14 mouse cellular contexts compared by ENCODE assay signal in genomic region chr7:65060163-65060799, GRCm38 (mm10).
DNase-seq lines count a peak whose midpoint lies in the region; ATAC-seq and TF ChIP-seq lines count a peak whose summit lies in the region.
"Had no signal": no experiment of that assay in that cellular context is flagged by ENCODE, and none has a peak within 500 bp of the region (broad histone marks: within the 10 kb centered on the region; RNA-seq: fewer than 3 reads in every experiment).

No protein-coding gene starts in this region.

- H3K4me2 ChIP-seq in intestine, embryonic 14.5 days (ENCODE audit: low read length), result no peak overlapping the region
- no peak overlapping the region for H3K4me2 ChIP-seq in intestine, postnatal 0 days (replicated peaks; ENCODE audit: low read depth)
- H3K4me2 ChIP-seq in neural tube, embryonic 13.5 days, result no peak overlapping the region
- no peak overlapping the region for H3K4me2 ChIP-seq in hindbrain, embryonic 14.5 days (replicated peaks)
- no peak overlapping the region for H3K4me2 ChIP-seq in stomach, embryonic 14.5 days (replicated peaks; ENCODE audit: low read depth, low read length)
- H3K4me2 ChIP-seq: embryonic facial prominence, embryonic 12.5 days; heart, embryonic 11.5 days had no signal

- no peaks in the 10 kb centered on the region for H3K27me3 ChIP-seq in intestine, embryonic 14.5 days (replicated peaks; ENCODE audit: control insufficient read depth, insufficient read depth, low read length)
- no peaks in the 10 kb centered on the region for H3K27me3 ChIP-seq in intestine, postnatal 0 days (replicated peaks; ENCODE audit: control insufficient read depth, insufficient read depth, low read length)
- H3K27me3 ChIP-seq in neural tube, embryonic 13.5 days, result no peaks in the 10 kb centered on the region
- no peaks in the 10 kb centered on the region for H3K27me3 ChIP-seq in hindbrain, embryonic 14.5 days (ENCODE audit: control insufficient read depth, insufficient read depth, low read length)
- no peaks in the 10 kb centered on the region for H3K27me3 ChIP-seq in stomach, embryonic 14.5 days (ENCODE audit: control insufficient read depth, insufficient read depth, low read length)
- H3K27me3 ChIP-seq: embryonic facial prominence, embryonic 12.5 days had no signal

- H3K27ac ChIP-seq in intestine, embryonic 14.5 days (ENCODE audit: low read depth), result no peak overlapping the region
- H3K27ac ChIP-seq in intestine, postnatal 0 days (ENCODE audit: low read depth, low read length), result no peak overlapping the region
- no peak overlapping the region for H3K27ac ChIP-seq in neural tube, embryonic 13.5 days (replicated peaks)
- no peak overlapping the region for H3K27ac ChIP-seq in hindbrain, embryonic 14.5 days
- H3K27ac ChIP-seq in stomach, embryonic 14.5 days (ENCODE audit: low read length), result no peak overlapping the region
- no peak overlapping the region for H3K27ac ChIP-seq in left cerebral cortex, adult 2 months
- H3K27ac ChIP-seq: embryonic facial prominence, embryonic 12.5 days had no signal

- H3K4me1 ChIP-seq in intestine, embryonic 14.5 days (replicated peaks; ENCODE audit: control insufficient read depth, insufficient read depth, low read length), result no peaks in the 10 kb centered on the region
- H3K4me1 ChIP-seq in intestine, postnatal 0 days (replicated peaks; ENCODE audit: control insufficient read depth, insufficient read depth, low read length), result no peaks in the 10 kb centered on the region
- H3K4me1 ChIP-seq in neural tube, embryonic 13.5 days (replicated peaks), result peaks cover 11% of the 10 kb centered on the region
- H3K4me1 ChIP-seq in hindbrain, embryonic 14.5 days (replicated peaks; ENCODE audit: control insufficient read depth, insufficient read depth, low read length), result no peaks in the 10 kb centered on the region
- H3K4me1 ChIP-seq in stomach, embryonic 14.5 days (ENCODE audit: control insufficient read depth, insufficient read depth, low read length), result no peaks in the 10 kb centered on the region
- H3K4me1 ChIP-seq: embryonic facial prominence, embryonic 12.5 days had no signal

- peak; percentile 75 for ATAC-seq in intestine, embryonic 14.5 days (replicated peaks; ENCODE audit: low FRiP score, low TSS enrichment, low read depth)
- no peak for ATAC-seq in intestine, postnatal 0 days
- peak; percentile 78 for ATAC-seq in neural tube, embryonic 13.5 days (ENCODE audit: low read depth)
- ATAC-seq in hindbrain, embryonic 14.5 days (ENCODE audit: low FRiP score), result peak; percentile 56; the same call in 1 of the 2 replicates
- peak; percentile 28; the same call in 1 of the 2 replicates for ATAC-seq in stomach, embryonic 14.5 days (ENCODE audit: insufficient number of reproducible peaks, insufficient read depth, low FRiP score, low read depth)
- ATAC-seq: lung, postnatal 0 days had no signal

- H3K9me3 ChIP-seq in intestine, embryonic 14.5 days (ENCODE audit: control insufficient read depth, low read length), result no peaks in the 10 kb centered on the region
- no peaks in the 10 kb centered on the region for H3K9me3 ChIP-seq in intestine, postnatal 0 days (ENCODE audit: control insufficient read depth)
- H3K9me3 ChIP-seq in neural tube, embryonic 13.5 days, result no peaks in the 10 kb centered on the region
- H3K9me3 ChIP-seq in hindbrain, embryonic 14.5 days (ENCODE audit: control insufficient read depth, low read length), result no peaks in the 10 kb centered on the region
- H3K9me3 ChIP-seq in stomach, embryonic 14.5 days (ENCODE audit: control insufficient read depth, low read depth, low read length), result no peaks in the 10 kb centered on the region
- H3K9me3 ChIP-seq: embryonic facial prominence, embryonic 12.5 days had no signal

- no peak overlapping the region for H3K9ac ChIP-seq in intestine, embryonic 14.5 days (ENCODE audit: low read length)
- no peak overlapping the region for H3K9ac ChIP-seq in intestine, postnatal 0 days (ENCODE audit: low read depth, low read length)
- no peak overlapping the region for H3K9ac ChIP-seq in neural tube, embryonic 13.5 days
- H3K9ac ChIP-seq in hindbrain, embryonic 14.5 days, result no peak overlapping the region
- no peak overlapping the region for H3K9ac ChIP-seq in stomach, embryonic 14.5 days (replicated peaks; ENCODE audit: low read depth, low read length)
- H3K9ac ChIP-seq: embryonic facial prominence, embryonic 12.5 days had no signal

- H3K4me3 ChIP-seq in intestine, embryonic 14.5 days (ENCODE audit: low read depth, low read length), result no peak overlapping the region
- H3K4me3 ChIP-seq in intestine, postnatal 0 days (ENCODE audit: low read depth, low read length), result no peak overlapping the region
- no peak overlapping the region for H3K4me3 ChIP-seq in neural tube, embryonic 13.5 days
- no peak overlapping the region for H3K4me3 ChIP-seq in hindbrain, embryonic 14.5 days (replicated peaks; ENCODE audit: low read length)
- H3K4me3 ChIP-seq in stomach, embryonic 14.5 days (ENCODE audit: low read depth, low read length), result no peak overlapping the region
- H3K4me3 ChIP-seq in left cerebral cortex, adult 2 months, result no peak overlapping the region
- H3K4me3 ChIP-seq: embryonic facial prominence, embryonic 12.5 days had no signal

- no peak for DNase-seq in intestine, embryonic 14.5 days (ENCODE audit: low spot score)
- DNase-seq in neural tube, embryonic 10.5 days (ENCODE audit: extremely low spot score, low spot score), result no peak
- peak; percentile 44 for DNase-seq in hindbrain, embryonic 14.5 days (ENCODE audit: low spot score)
- no peak for DNase-seq in left cerebral cortex, adult 2 months (ENCODE audit: extremely low spot score in 1 of 2, low spot score in 2 of 2)
- DNase-seq in spleen, adult 12 weeks (ENCODE audit: low spot score), result no peak
- DNase-seq: cerebellum, adult 2 months; gastrocnemius, postnatal 10 days; kidney, adult 8-10 months had no signal

- intact Hi-C loops in left cerebral cortex, adult 2 months (cut with DNase I), result no loop called here

- 55% methylated on average over 7 of the region's 7 CpGs for WGBS in intestine, embryonic 14.5 days
- WGBS in intestine, postnatal 0 days, result 64% methylated on average over 7 of the region's 7 CpGs
- WGBS in neural tube, embryonic 13.5 days, result 74% methylated on average over 7 of the region's 7 CpGs
- WGBS in hindbrain, embryonic 14.5 days, result 68% methylated on average over 7 of the region's 7 CpGs
- 65% methylated on average over 7 of the region's 7 CpGs for WGBS in stomach, embryonic 14.5 days

- TF ChIP-seq CTCF in intestine, postnatal 0 days (IDR thresholded peaks at IDR 0.05; ENCODE audit: low read depth), result no peak
- no peak for TF ChIP-seq CTCF in left cerebral cortex, adult 2 months (IDR thresholded peaks at IDR 0.05)

- H3K36me3 ChIP-seq in intestine, embryonic 14.5 days (ENCODE audit: control insufficient read depth, insufficient read depth, low read length), result no peaks in the 10 kb centered on the region
- no peaks in the 10 kb centered on the region for H3K36me3 ChIP-seq in intestine, postnatal 0 days (ENCODE audit: control insufficient read depth, insufficient read depth)
- H3K36me3 ChIP-seq in neural tube, embryonic 13.5 days, result no peaks in the 10 kb centered on the region
- no peaks in the 10 kb centered on the region for H3K36me3 ChIP-seq in hindbrain, embryonic 14.5 days (replicated peaks; ENCODE audit: control insufficient read depth, insufficient read depth)
- no peaks in the 10 kb centered on the region for H3K36me3 ChIP-seq in stomach, embryonic 14.5 days (ENCODE audit: control insufficient read depth, insufficient read depth, low read length)
- H3K36me3 ChIP-seq: embryonic facial prominence, embryonic 12.5 days had no signal
